Mouse (Mus musculus): ENCODE measurements around the gene Tnfaip8l3. TPM values are rescaled to one million over a fixed set of nuclear protein-coding genes. Genes with fewer than 3 reads are reported as not detected.

Gene Tnfaip8l3
- not detected for polyA plus RNA-seq (2012; fragmentation: generic; extraction: Trizol)

- H3K4me2 ChIP-seq (ENCODE audit: low read depth): peak within 1 kb of the TSS; percentile 71
- H3ac ChIP-seq (ENCODE audit: control insufficient read depth, insufficient read length): no peak within 1 kb of the TSS
- no peak within 1 kb of the TSS for H3K4me3 ChIP-seq
- no peaks in the 10 kb centered on the region for H3K79me2 ChIP-seq (ENCODE audit: control insufficient read depth, insufficient read depth)
- no peaks in the 10 kb centered on the region for H3K36me3 ChIP-seq (ENCODE audit: control insufficient read depth, insufficient read depth)
- no peaks in the 10 kb centered on the region for H3K27me3 ChIP-seq (ENCODE audit: control insufficient read depth, insufficient read depth, insufficient read length)
- TF ChIP-seq REST (IDR thresholded peaks at IDR 0.05; ENCODE audit: insufficient read depth, insufficient read length) (no peak), SRF (IDR thresholded peaks at IDR 0.05; ENCODE audit: control insufficient read depth, insufficient read length, low read depth) (no peak), E2F4 (IDR thresholded peaks at IDR 0.05; ENCODE audit: insufficient read depth) (no peak), CEBPB (IDR thresholded peaks at IDR 0.05; ENCODE audit: insufficient read depth, poor library complexity, severe bottlenecking) (no peak), MYOD1 (IDR thresholded peaks at IDR 0.05; ENCODE audit: control insufficient read depth in 1 of 3, insufficient read length in 2 of 3, low read depth in 2 of 3) (no peak), MYOG (IDR thresholded peaks at IDR 0.05; ENCODE audit: control insufficient read depth in 1 of 3, insufficient read depth in 1 of 3, insufficient read length in 2 of 3, low read depth in 2 of 3) (no peak), USF1 (IDR thresholded peaks at IDR 0.05; ENCODE audit: low read depth) (no peak), MAX (IDR thresholded peaks at IDR 0.05; ENCODE audit: low read depth) (no peak), TCF3 (IDR thresholded peaks at IDR 0.05; ENCODE audit: insufficient read length, low read depth) (no peak), POLR2AphosphoS2 (IDR thresholded peaks at IDR 0.05; ENCODE audit: insufficient read length, low read depth) (no peak), TCF12 (IDR thresholded peaks at IDR 0.05; ENCODE audit: insufficient read depth, poor library complexity, severe bottlenecking) (no peak), POLR2A (IDR thresholded peaks at IDR 0.05; ENCODE audit: insufficient read length, low read depth) (no peak)
Measured at GRCm38 (mm10) chr9:54068032-54068649, at the start of gene Tnfaip8l3. Tnfaip8l3 (minus strand) TSS chr9:54068388.

- TF ChIP-seq SRF (IDR thresholded peaks at IDR 0.05; ENCODE audit: control insufficient read depth, insufficient read length, low read depth): no peak
- no peak for TF ChIP-seq MAX (IDR thresholded peaks at IDR 0.05; ENCODE audit: low read depth)
- TF ChIP-seq MYOD1 (IDR thresholded peaks at IDR 0.05; ENCODE audit: control insufficient read depth in 1 of 3, insufficient read length in 2 of 3, low read depth in 2 of 3): no peak
- no peak for TF ChIP-seq POLR2AphosphoS2 (IDR thresholded peaks at IDR 0.05; ENCODE audit: insufficient read length, low read depth)
- TF ChIP-seq REST (IDR thresholded peaks at IDR 0.05; ENCODE audit: insufficient read depth, insufficient read length): no peak
- no peak for TF ChIP-seq TCF3 (IDR thresholded peaks at IDR 0.05; ENCODE audit: insufficient read length, low read depth)
- TF ChIP-seq E2F4 (IDR thresholded peaks at IDR 0.05; ENCODE audit: insufficient read depth): no peak
- no peak for TF ChIP-seq TCF12 (IDR thresholded peaks at IDR 0.05; ENCODE audit: insufficient read depth, poor library complexity, severe bottlenecking)
- TF ChIP-seq MYOG (IDR thresholded peaks at IDR 0.05; ENCODE audit: control insufficient read depth in 1 of 3, insufficient read depth in 1 of 3, insufficient read length in 2 of 3, low read depth in 2 of 3): no peak
- no peak for TF ChIP-seq POLR2A (IDR thresholded peaks at IDR 0.05; ENCODE audit: insufficient read length, low read depth)
- TF ChIP-seq CEBPB (IDR thresholded peaks at IDR 0.05; ENCODE audit: insufficient read depth, poor library complexity, severe bottlenecking): no peak
- TF ChIP-seq USF1 (IDR thresholded peaks at IDR 0.05; ENCODE audit: low read depth): no peak
- Histone ChIP-seq H3K4me2 (ENCODE audit: low read depth) (no peak overlapping the region), H3K4me3 (no peak overlapping the region), H3K27me3 (ENCODE audit: control insufficient read depth, insufficient read depth, insufficient read length) (no peaks in the 10 kb centered on the region), H3K36me3 (ENCODE audit: control insufficient read depth, insufficient read depth) (no peaks in the 10 kb centered on the region), H3ac (ENCODE audit: control insufficient read depth, insufficient read length) (no peak overlapping the region), H3K79me2 (ENCODE audit: control insufficient read depth, insufficient read depth) (no peaks in the 10 kb centered on the region)
Measured at GRCm38 (mm10) chr9:54112726-54113125, 44.5 kb upstream of the Tnfaip8l3 start.

GRCm38 (mm10) chr9:54098636-54099035 lies 30.4 kb upstream of the Tnfaip8l3 start:
- no peaks in the 10 kb centered on the region for H3K79me2 ChIP-seq (ENCODE audit: control insufficient read depth, insufficient read depth)
- no peak overlapping the region for H3K4me3 ChIP-seq
- H3K4me2 ChIP-seq (ENCODE audit: low read depth): no peak overlapping the region
- no peak overlapping the region for H3ac ChIP-seq (ENCODE audit: control insufficient read depth, insufficient read length)
- TF ChIP-seq E2F4 (IDR thresholded peaks at IDR 0.05; ENCODE audit: insufficient read depth): no peak
- no peak for TF ChIP-seq CEBPB (IDR thresholded peaks at IDR 0.05; ENCODE audit: insufficient read depth, poor library complexity, severe bottlenecking)
- TF ChIP-seq MYOG (IDR thresholded peaks at IDR 0.05; ENCODE audit: control insufficient read depth in 1 of 3, insufficient read depth in 1 of 3, insufficient read length in 2 of 3, low read depth in 2 of 3): no peak
- TF ChIP-seq TCF3 (IDR thresholded peaks at IDR 0.05; ENCODE audit: insufficient read length, low read depth): no peak
- TF ChIP-seq MYOD1 (IDR thresholded peaks at IDR 0.05; ENCODE audit: control insufficient read depth in 1 of 3, insufficient read length in 2 of 3, low read depth in 2 of 3): no peak
- no peaks in the 10 kb centered on the region for H3K36me3 ChIP-seq (ENCODE audit: control insufficient read depth, insufficient read depth)
- no peaks in the 10 kb centered on the region for H3K27me3 ChIP-seq (ENCODE audit: control insufficient read depth, insufficient read depth, insufficient read length)

GRCm38 (mm10) chr9:54097091-54097490 lies 28.9 kb upstream of the Tnfaip8l3 start:
- H3K27me3 ChIP-seq (ENCODE audit: control insufficient read depth, insufficient read depth, insufficient read length): no peaks in the 10 kb centered on the region
- H3K36me3 ChIP-seq (ENCODE audit: control insufficient read depth, insufficient read depth): no peaks in the 10 kb centered on the region
- no peaks in the 10 kb centered on the region for H3K79me2 ChIP-seq (ENCODE audit: control insufficient read depth, insufficient read depth)
- H3K4me2 ChIP-seq (ENCODE audit: low read depth): no peak overlapping the region
- H3K4me3 ChIP-seq: no peak overlapping the region
- no peak overlapping the region for H3ac ChIP-seq (ENCODE audit: control insufficient read depth, insufficient read length)
- TF ChIP-seq MYOD1 (IDR thresholded peaks at IDR 0.05; ENCODE audit: control insufficient read depth in 1 of 3, insufficient read length in 2 of 3, low read depth in 2 of 3): no peak
- no peak for TF ChIP-seq MYOG (IDR thresholded peaks at IDR 0.05; ENCODE audit: control insufficient read depth in 1 of 3, insufficient read depth in 1 of 3, insufficient read length in 2 of 3, low read depth in 2 of 3)
- no peak for TF ChIP-seq TCF3 (IDR thresholded peaks at IDR 0.05; ENCODE audit: insufficient read length, low read depth)
- no peak for TF ChIP-seq CEBPB (IDR thresholded peaks at IDR 0.05; ENCODE audit: insufficient read depth, poor library complexity, severe bottlenecking)
- TF ChIP-seq TCF12 (IDR thresholded peaks at IDR 0.05; ENCODE audit: insufficient read depth, poor library complexity, severe bottlenecking): no peak
- no peak for TF ChIP-seq POLR2A (IDR thresholded peaks at IDR 0.05; ENCODE audit: insufficient read length, low read depth)
- no peak for TF ChIP-seq REST (IDR thresholded peaks at IDR 0.05; ENCODE audit: insufficient read depth, insufficient read length)
- no peak for TF ChIP-seq SRF (IDR thresholded peaks at IDR 0.05; ENCODE audit: control insufficient read depth, insufficient read length, low read depth)
- TF ChIP-seq MAX (IDR thresholded peaks at IDR 0.05; ENCODE audit: low read depth): no peak
- TF ChIP-seq E2F4 (IDR thresholded peaks at IDR 0.05; ENCODE audit: insufficient read depth): no peak
- TF ChIP-seq POLR2AphosphoS2 (IDR thresholded peaks at IDR 0.05; ENCODE audit: insufficient read length, low read depth): no peak
- TF ChIP-seq USF1 (IDR thresholded peaks at IDR 0.05; ENCODE audit: low read depth): no peak

Measured in myocyte (in vitro differentiated cells).